Mouse (Mus musculus): Measurements from ENCODE around the gene Uggt2.

DNA sequence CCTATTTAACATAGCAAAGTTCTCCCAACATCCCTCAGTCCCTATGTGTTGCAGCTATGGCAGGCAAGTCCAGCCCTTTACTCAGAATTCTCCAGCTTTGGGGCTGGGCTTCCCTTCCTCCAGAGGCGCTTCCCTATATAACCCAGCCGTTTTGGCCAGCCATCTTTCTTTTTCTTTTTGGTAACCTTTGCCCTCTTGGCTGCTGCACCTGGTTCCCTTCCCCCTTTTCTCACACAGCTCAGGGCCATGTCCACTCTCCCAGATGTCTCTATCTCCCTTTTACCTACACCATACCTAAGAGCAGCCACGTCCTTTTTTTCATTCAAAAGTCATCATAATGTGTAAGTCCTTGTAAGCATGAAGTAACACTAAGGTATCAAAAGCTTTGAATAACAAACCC, 163.0 kb downstream of the Uggt2 start:
- TF ChIP-seq GATA1 (IDR thresholded peaks at IDR 0.05; ENCODE audit: borderline replicate concordance, low read length) (no peak), FLI1 (IDR thresholded peaks at IDR 0.05; ENCODE audit: low read length) (no peak)

Data from megakaryocyte, embryonic 14.5 days (primary cell).